Comparison of ENCODE assay signal across 20 mouse cellular contexts in genomic region chr1:155476237-155476636, GRCm38 (mm10). TPM values are rescaled to one million over a fixed set of nuclear protein-coding genes. Genes with fewer than 3 reads are reported as not detected.
DNase-seq lines count a peak whose midpoint lies in the region; TF ChIP-seq lines count a peak whose summit lies in the region.
"Had no signal": no experiment of that assay in that cellular context is flagged by ENCODE, and none has a peak within 500 bp of the region (broad histone marks: within the 10 kb centered on the region; RNA-seq: fewer than 3 reads in every experiment).

No protein-coding gene starts in this region.

- H3K9ac ChIP-seq in MEL (ENCODE audit: control insufficient read depth, low read depth, low read length, poor library complexity, severe bottlenecking), result no peak overlapping the region
- H3K9ac ChIP-seq: heart, embryonic 13.5 days; intestine, embryonic 15.5 days; kidney, embryonic 15.5 days; liver, embryonic 13.5 days; midbrain, embryonic 12.5 days had no signal

- H3K4me1 ChIP-seq in MEL (ENCODE audit: control insufficient read depth in 1 of 2, insufficient read depth in 2 of 2, low read length in 2 of 2), result peaks cover 0 to 2% of the 10 kb centered on the region in 2 experiments; a peak in 1 of 4 replicates
- H3K4me1 ChIP-seq: intestine, embryonic 15.5 days had no signal

- no peak for TF ChIP-seq POLR2A in MEL (IDR thresholded peaks at IDR 0.05; ENCODE audit: control insufficient read depth in 1 of 2, insufficient read depth in 1 of 2, low read depth in 1 of 2, low read length in 2 of 2, poor library complexity in 1 of 2)

- TF ChIP-seq RAD21 in MEL (IDR thresholded peaks at IDR 0.05; ENCODE audit: low read depth, low read length), result no peak

- TF ChIP-seq EP300 in MEL (IDR thresholded peaks at IDR 0.05; ENCODE audit: low read depth in 1 of 2, low read length in 2 of 2), result no peak

- no peak overlapping the region for H3K27ac ChIP-seq in MEL (ENCODE audit: control insufficient read depth, low read depth, low read length)
- H3K27ac ChIP-seq: heart, embryonic 13.5 days; intestine, embryonic 15.5 days; kidney, embryonic 15.5 days; limb, embryonic 10.5 days; liver, embryonic 13.5 days; midbrain, embryonic 12.5 days had no signal

- peak; percentile 16 for DNase-seq in lung, postnatal 36 days
- no peak for DNase-seq in lung, postnatal 14 days
- peak; percentile 14 for DNase-seq in MEL (ENCODE audit: low read depth, low spot score)
- peak; percentile 60 for DNase-seq in induced T-regulatory cell, adult 2 months (ENCODE audit: low read depth)
- DNase-seq in natural killer cell, adult 2 months (ENCODE audit: low spot score in 2 of 2), result peak; percentile 32 to 59
- DNase-seq in gastrocnemius, adult 8-10 months (ENCODE audit: low spot score in 2 of 2), result no peak
- no peak for DNase-seq in layer of hippocampus, postnatal 14 days (ENCODE audit: low spot score in 2 of 2)
- no peak for DNase-seq in cerebellum, adult 8-10 months
- DNase-seq: adrenal gland, postnatal 36 days; cerebellum, adult 9-10 months; gastrocnemius, postnatal 36 days; heart, postnatal 4 days; layer of hippocampus, postnatal 36 days; liver, embryonic 13.5 days had no signal

- H3K9me3 ChIP-seq in MEL (replicated peaks; ENCODE audit: insufficient read depth, low read length), result no peaks in the 10 kb centered on the region
- H3K9me3 ChIP-seq: heart, embryonic 13.5 days; intestine, embryonic 15.5 days; kidney, embryonic 15.5 days; limb, embryonic 10.5 days; liver, embryonic 13.5 days; midbrain, embryonic 12.5 days had no signal

- no peaks in the 10 kb centered on the region for H3K79me2 ChIP-seq in MEL (ENCODE audit: control insufficient read depth, insufficient read depth, low read length, poor library complexity)

- H3K27me3 ChIP-seq in MEL (ENCODE audit: control insufficient read depth in 1 of 2, insufficient read depth in 2 of 2, low read length in 2 of 2), result peaks cover 0 to 8% of the 10 kb centered on the region in 2 experiments
- H3K27me3 ChIP-seq: heart, embryonic 13.5 days; intestine, embryonic 15.5 days; kidney, embryonic 15.5 days; liver, embryonic 13.5 days had no signal

- TF ChIP-seq CTCF in MEL (IDR thresholded peaks at IDR 0.05 in 2 of 3, conservative IDR thresholded peaks at IDR 0.05 in 1 of 3; ENCODE audit: control insufficient read depth in 1 of 3, insufficient read depth in 1 of 3, low read depth in 2 of 3, low read length in 3 of 3, poor library complexity in 1 of 3, severe bottlenecking in 1 of 3), result no peak

- H3K4me3 ChIP-seq in MEL (ENCODE audit: control insufficient read depth in 1 of 2, insufficient read depth in 1 of 2, low read depth in 2 of 2, low read length in 2 of 2), result no peak overlapping the region
- H3K4me3 ChIP-seq: heart, embryonic 13.5 days; intestine, embryonic 15.5 days; kidney, embryonic 15.5 days; limb, embryonic 10.5 days; liver, embryonic 13.5 days; midbrain, embryonic 12.5 days; myocyte had no signal

- H3K36me3 ChIP-seq in MEL (ENCODE audit: control insufficient read depth in 1 of 2, insufficient read depth in 2 of 2, low read length in 2 of 2), result peaks cover 0 to 3% of the 10 kb centered on the region in 2 experiments; a peak in 1 of 4 replicates
- H3K36me3 ChIP-seq: heart, embryonic 13.5 days; intestine, embryonic 15.5 days; kidney, embryonic 15.5 days; limb, embryonic 10.5 days; liver, embryonic 13.5 days; midbrain, embryonic 12.5 days had no signal

TF ChIP-seq in MEL, 35 proteins besides CTCF, POLR2A, EP300 and RAD21:
- no peak for TF ChIP-seq NELFE (IDR thresholded peaks at IDR 0.05; ENCODE audit: low read depth, low read length)
- no peak for TF ChIP-seq POLR2AphosphoS5 (IDR thresholded peaks at IDR 0.05; ENCODE audit: borderline replicate concordance, low read depth, low read length)
- TF ChIP-seq MXI1 (IDR thresholded peaks at IDR 0.05; ENCODE audit: low read depth, low read length), result no peak
- TF ChIP-seq ETS1 (IDR thresholded peaks at IDR 0.05; ENCODE audit: low read depth, low read length), result no peak

RNA-seq across cellular contexts. Expression of gene Xpr1, which starts 59.0 kb away (rescaled TPM):
- 6.2 and 7.7 TPM in 2 replicates for total RNA-seq in MEL (2012; rRNA removed)
- polyA plus RNA-seq in MEL (2012; ENCODE audit: insufficient read depth in 1 of 2, insufficient read length in 2 of 2, low read depth in 1 of 2, low replicate concordance in 2 of 2, missing spikeins in 1 of 2), result 10 to 100 TPM; 12.2 to 67.8 TPM
- 10 to 100 TPM; 54.1 to 93.4 (median 70.7) TPM for total RNA-seq in gastrocnemius, adult 8-10 months (2022)
- total RNA-seq in layer of hippocampus, postnatal 14 days (2021), result 10 to 100 TPM; 91.6 to 94.7 TPM

Comparison
In these comparisons a context has a peak if more than half of its experiments do, and no peak if none do; other contexts are left out.
1. DNase-seq: peak in lung, postnatal 36 days (single experiment), MEL (single experiment), induced T-regulatory cell, adult 2 months (single experiment) and natural killer cell, adult 2 months (2 of 2); none in lung, postnatal 14 days (single experiment), gastrocnemius, adult 8-10 months (0 of 2), layer of hippocampus, postnatal 14 days (0 of 2) and cerebellum, adult 8-10 months (single experiment).